Mouse (Mus musculus): ENCODE data around the gene Cyp3a13.
"Not testable (repeated sequence)": the region's sequence is repeated elsewhere in the genome, so short reads cannot be mapped to it uniquely, and the experiment has no call there.

Gene Cyp3a13

GRCm38 (mm10) chr5:137871644-137872380 lies 49.6 kb downstream of the Cyp3a13 start, which contains the start of gene Pilrb2:
Pilrb2 (minus strand) TSS chr5:137871815.
- not testable (repeated sequence) for DNase-seq

- DNase-seq, result not testable (repeated sequence)
These were observed 52.8 kb downstream of the Cyp3a13 start for GRCm38 (mm10) chr5:137868600-137868999.

GRCm38 (mm10) chr5:137864008-137864407 lies 57.4 kb downstream of the Cyp3a13 start:
- not testable (repeated sequence) for DNase-seq

- DNase-seq, result peak; percentile 60
These were observed 63.3 kb downstream of the Cyp3a13 start, which contains the start of gene Pilrb1 for GRCm38 (mm10) chr5:137857960-137858710. Pilrb1 (minus strand) TSS chr5:137858106.

- DNase-seq, result peak; percentile 24
These were observed 64.5 kb downstream of the Cyp3a13 start for GRCm38 (mm10) chr5:137856870-137857269.

- not testable (repeated sequence) for DNase-seq
These were observed 66.5 kb downstream of the Cyp3a13 start for GRCm38 (mm10) chr5:137854907-137855306.

GRCm38 (mm10) chr5:137850313-137850712 lies 71.1 kb downstream of the Cyp3a13 start:
- DNase-seq, result not testable (repeated sequence)

All from lung, postnatal 36 days (tissue).